Mouse (Mus musculus) heart, adult 8-10 months (tissue): ENCODE measurements around the gene Phldb3. TPM values are rescaled to one million over a fixed set of nuclear protein-coding genes. Genes with fewer than 3 reads are reported as not detected.

ENCODE experiments used
- DNase-seq: peaks from one replicate; pipeline ENCODE4 v3.0.0; 2022; ENCODE audit warnings: low spot score
- total RNA-seq, 4 experiments: library from RNA; stranded (reverse); gene quantifications; 2 replicates each; pipeline ENCODE4 v1.2.4; 2022

Phldb3 gene
- under 1 TPM; 0.35 to 0.83 (median 0.39) TPM for total RNA-seq

GRCm38 (mm10) chr7:24610144-24610878 is at the start of gene Phldb3:
Phldb3 (plus strand) TSS chr7:24610763.
- no peak for DNase-seq

GRCm38 (mm10) chr7:24561450-24561849 is 49.1 kb upstream of the Phldb3 start:
- no peak for DNase-seq

GRCm38 (mm10) chr7:24563191-24563836 is 47.2 kb upstream of the Phldb3 start:
- no peak for DNase-seq

- DNase-seq: no peak
Observed at GRCm38 (mm10) chr7:24563837-24564206, 46.7 kb upstream of the Phldb3 start.

- peak; percentile 46 for DNase-seq
Observed at GRCm38 (mm10) chr7:24564607-24565265, 45.8 kb upstream of the Phldb3 start.

- no peak for DNase-seq
Observed at GRCm38 (mm10) chr7:24565627-24566026, 44.9 kb upstream of the Phldb3 start.

GRCm38 (mm10) chr7:24566206-24566605 is 44.4 kb upstream of the Phldb3 start:
- no peak for DNase-seq

- DNase-seq: no peak
Observed at GRCm38 (mm10) chr7:24568512-24568911, 42.1 kb upstream of the Phldb3 start.

- DNase-seq: no peak
Observed at GRCm38 (mm10) chr7:24571071-24571470, 39.5 kb upstream of the Phldb3 start.

GRCm38 (mm10) chr7:24572455-24572854 is 38.1 kb upstream of the Phldb3 start:
- DNase-seq: no peak

- no peak for DNase-seq
Observed at GRCm38 (mm10) chr7:24574224-24574796, 36.3 kb upstream of the Phldb3 start.

- DNase-seq: no peak
Observed at GRCm38 (mm10) chr7:24577811-24578210, 32.8 kb upstream of the Phldb3 start.

- DNase-seq: no peak
Observed at GRCm38 (mm10) chr7:24584876-24585275, 25.7 kb upstream of the Phldb3 start.

- no peak for DNase-seq
Observed at GRCm38 (mm10) chr7:24585995-24586394, 24.6 kb upstream of the Phldb3 start.

GRCm38 (mm10) chr7:24586828-24587227 is 23.7 kb upstream of the Phldb3 start:
- no peak for DNase-seq

- DNase-seq: no peak
Observed at GRCm38 (mm10) chr7:24587330-24588105, 23.0 kb upstream of the Phldb3 start, which contains the start of the genes Ethe1 and Zfp575. Ethe1 (plus strand) TSS chr7:24587543. Zfp575 (minus strand) TSS chr7:24587641.

- DNase-seq: peak; percentile 40
Observed at GRCm38 (mm10) chr7:24588336-24588735, 22.2 kb upstream of the Phldb3 start.

- no peak for DNase-seq
Observed at GRCm38 (mm10) chr7:24591735-24592134, 18.8 kb upstream of the Phldb3 start.

- DNase-seq: no peak
Observed at GRCm38 (mm10) chr7:24592163-24592562, 18.4 kb upstream of the Phldb3 start.

GRCm38 (mm10) chr7:24592781-24593180 is 17.8 kb upstream of the Phldb3 start:
- DNase-seq: no peak

- DNase-seq: peak; percentile 79
Observed at GRCm38 (mm10) chr7:24593621-24594308, 16.8 kb upstream of the Phldb3 start.
